8 mouse cellular contexts compared by ENCODE assay signal in the genomic region with DNA sequence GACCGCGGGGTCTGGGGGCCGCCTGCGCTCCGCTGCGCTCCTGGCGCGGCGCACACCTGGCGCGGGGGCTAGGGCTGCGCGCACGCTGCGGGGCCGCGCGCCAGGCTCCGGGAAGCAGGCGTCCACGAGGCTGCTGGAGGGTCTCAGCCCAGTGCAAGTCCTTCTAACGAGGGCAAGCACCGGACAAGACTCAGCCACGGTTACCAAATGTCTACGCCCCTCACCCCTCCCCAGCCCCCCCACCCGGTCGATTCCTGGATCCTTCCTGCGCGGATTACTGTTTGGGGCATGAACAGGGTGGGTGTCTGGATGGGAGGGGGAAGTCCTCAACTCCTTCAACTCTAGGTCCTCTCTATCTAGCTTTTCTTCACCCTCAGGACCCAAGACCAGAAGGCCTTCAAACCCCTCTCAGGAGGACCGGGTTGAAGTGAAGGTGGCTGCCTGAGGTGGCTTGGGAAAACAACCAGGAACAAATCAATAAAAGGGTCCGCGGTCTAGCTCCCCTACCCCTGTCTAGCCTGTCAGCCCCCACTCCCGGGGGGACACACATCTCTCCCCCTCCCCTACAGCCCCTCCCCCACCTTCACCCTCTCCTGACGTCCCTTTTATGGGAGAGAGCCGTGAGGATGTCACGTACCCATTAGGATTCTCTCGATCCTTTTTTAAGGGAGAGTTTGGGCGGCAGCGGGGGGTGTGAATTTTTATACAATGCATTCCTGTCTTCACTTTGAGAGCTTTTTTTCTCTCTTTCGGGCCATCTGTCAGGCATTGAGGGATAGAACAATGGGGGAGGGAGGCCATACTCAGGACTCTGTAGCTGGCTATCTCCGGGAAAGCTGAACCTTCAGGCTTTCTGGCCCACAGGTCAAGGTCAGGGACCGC. TPM values are rescaled to one million over a fixed set of nuclear protein-coding genes. Genes with fewer than 3 reads are reported as not detected.
DNase-seq lines count a peak whose midpoint lies in the region; ATAC-seq lines count a peak whose summit lies in the region.

Gene Prmt8 (minus strand): TSS at position 198 of the 882 bp plus-strand sequence.

- under 1% methylated on average over 39 of the region's 42 CpGs for WGBS in lung, embryonic 15.5 days
- WGBS in forebrain, embryonic 11.5 days, result 2% methylated on average over 33 of the region's 42 CpGs
- WGBS in neural tube, embryonic 13.5 days, result under 1% methylated on average over 38 of the region's 42 CpGs

- no peak within 1 kb of the TSS for H3K9ac ChIP-seq in lung, embryonic 15.5 days
- peak within 1 kb of the TSS; percentile 58 for H3K9ac ChIP-seq in forebrain, embryonic 11.5 days (ENCODE audit: low read length)
- H3K9ac ChIP-seq in neural tube, embryonic 13.5 days, result peak within 1 kb of the TSS; percentile 86

- no peak for ATAC-seq in lung, embryonic 15.5 days (ENCODE audit: borderline replicate concordance, extremely low read depth, low FRiP score, low TSS enrichment)
- ATAC-seq in forebrain, embryonic 11.5 days (replicated peaks; ENCODE audit: low FRiP score), result peak; percentile 53
- peak; percentile 66 for ATAC-seq in neural tube, embryonic 13.5 days (ENCODE audit: low read depth)

- peaks cover 82% of the 10 kb centered on the region for H3K27me3 ChIP-seq in lung, embryonic 15.5 days
- peaks cover 41% of the 10 kb centered on the region for H3K27me3 ChIP-seq in forebrain, embryonic 11.5 days (ENCODE audit: control insufficient read depth, insufficient read depth, low read length)
- peaks cover 18% of the 10 kb centered on the region for H3K27me3 ChIP-seq in neural tube, embryonic 13.5 days

- no peak within 1 kb of the TSS for H3K27ac ChIP-seq in lung, embryonic 15.5 days
- H3K27ac ChIP-seq in forebrain, embryonic 11.5 days (ENCODE audit: low read depth, low read length), result 0 out of 2 replicates have a peak within 1 kb of the TSS, but pooled peaks have one; percentile 6
- peak within 1 kb of the TSS; percentile 89 for H3K27ac ChIP-seq in neural tube, embryonic 13.5 days (replicated peaks)

- DNase-seq in lung, postnatal 4 days, result no peak
- no peak for DNase-seq in forebrain, embryonic 11.5 days (ENCODE audit: low spot score)
- DNase-seq in layer of hippocampus, postnatal 25 days (ENCODE audit: extremely low spot score in 1 of 2, low spot score in 1 of 2), result peak; percentile 27 to 37
- no peak for DNase-seq in ovary, postnatal 36 days (ENCODE audit: low spot score)
- no peak for DNase-seq in spleen, postnatal 10 days (ENCODE audit: low spot score in 2 of 2)
- DNase-seq in adrenal gland, adult (ENCODE audit: inconsistent age in 2 of 2, low spot score in 1 of 2), result no peak

- H3K4me3 ChIP-seq in lung, embryonic 15.5 days, result peak within 1 kb of the TSS; percentile 28
- H3K4me3 ChIP-seq in forebrain, embryonic 11.5 days (ENCODE audit: low read depth, low read length), result peak within 1 kb of the TSS; percentile 59
- peak within 1 kb of the TSS; percentile 76 for H3K4me3 ChIP-seq in neural tube, embryonic 13.5 days

- peak within 1 kb of the TSS; percentile 55 for H3K4me2 ChIP-seq in lung, embryonic 15.5 days
- peak within 1 kb of the TSS; percentile 97 for H3K4me2 ChIP-seq in forebrain, embryonic 11.5 days (ENCODE audit: low read depth, low read length, severe bottlenecking)
- peak within 1 kb of the TSS; percentile 83 for H3K4me2 ChIP-seq in neural tube, embryonic 13.5 days

- no peaks in the 10 kb centered on the region for H3K9me3 ChIP-seq in lung, embryonic 15.5 days
- H3K9me3 ChIP-seq in forebrain, embryonic 11.5 days (ENCODE audit: control insufficient read depth, low read length), result no peaks in the 10 kb centered on the region
- H3K9me3 ChIP-seq in neural tube, embryonic 13.5 days, result no peaks in the 10 kb centered on the region

- no peaks in the 10 kb centered on the region for H3K36me3 ChIP-seq in lung, embryonic 15.5 days
- no peaks in the 10 kb centered on the region for H3K36me3 ChIP-seq in forebrain, embryonic 11.5 days (ENCODE audit: control insufficient read depth, insufficient read depth, low read length)
- H3K36me3 ChIP-seq in neural tube, embryonic 13.5 days, result no peaks in the 10 kb centered on the region

- H3K4me1 ChIP-seq in lung, embryonic 15.5 days, result peaks cover 24% of the 10 kb centered on the region
- peaks cover 21% of the 10 kb centered on the region; the same call in 1 of the 2 replicates for H3K4me1 ChIP-seq in forebrain, embryonic 11.5 days (replicated peaks; ENCODE audit: control insufficient read depth, insufficient read depth, low read length)
- peaks cover 63% of the 10 kb centered on the region for H3K4me1 ChIP-seq in neural tube, embryonic 13.5 days (replicated peaks)

RNA-seq across cellular contexts. Expression of gene Prmt8, which starts in this region (rescaled TPM):
- polyA plus RNA-seq in lung, embryonic 15.5 days (2015; fragmentation: Nextera tagmentation; extraction: Ambion mirVana), result not detected in 2 replicates
- polyA plus RNA-seq in forebrain, embryonic 11.5 days (2014; fragmentation: Nextera tagmentation; extraction: Ambion mirVana), result 11.1 and 11.8 TPM in 2 replicates
- total RNA-seq in layer of hippocampus, postnatal 25 days (2021), result 10 to 100 TPM; 66.7 to 71.6 TPM
- 39.9 and 40.9 TPM in 2 replicates for polyA plus RNA-seq in neural tube, embryonic 13.5 days (2015; fragmentation: Nextera tagmentation; extraction: Ambion mirVana)

Comparison
In these comparisons a context has a peak if more than half of its experiments do, and no peak if none do; other contexts are left out.
1. RNA of gene Prmt8 (polyA plus RNA-seq): 39.9 to 40.9 TPM in neural tube, embryonic 13.5 days and 11.1 to 11.8 TPM in forebrain, embryonic 11.5 days; not detected in lung, embryonic 15.5 days; every median in the first group is over 10 times any median in the second.
2. DNase-seq: peak in layer of hippocampus, postnatal 25 days (2 of 2); none in lung, postnatal 4 days (0 of 2), forebrain, embryonic 11.5 days (single experiment), ovary, postnatal 36 days (single experiment), spleen, postnatal 10 days (0 of 2) and adrenal gland, adult (0 of 2).
3. Peak in every context shown above with its lines, with median percentiles within 50 percentile points of each other: H3K4me2 ChIP-seq and H3K4me3 ChIP-seq.